Mouse (Mus musculus): ENCODE results near the gene Spcs2.
"Not testable (repeated sequence)": the region's sequence is repeated elsewhere in the genome, so short reads cannot be mapped to it uniquely, and the experiment has no call there.

Gene Spcs2

DNA sequence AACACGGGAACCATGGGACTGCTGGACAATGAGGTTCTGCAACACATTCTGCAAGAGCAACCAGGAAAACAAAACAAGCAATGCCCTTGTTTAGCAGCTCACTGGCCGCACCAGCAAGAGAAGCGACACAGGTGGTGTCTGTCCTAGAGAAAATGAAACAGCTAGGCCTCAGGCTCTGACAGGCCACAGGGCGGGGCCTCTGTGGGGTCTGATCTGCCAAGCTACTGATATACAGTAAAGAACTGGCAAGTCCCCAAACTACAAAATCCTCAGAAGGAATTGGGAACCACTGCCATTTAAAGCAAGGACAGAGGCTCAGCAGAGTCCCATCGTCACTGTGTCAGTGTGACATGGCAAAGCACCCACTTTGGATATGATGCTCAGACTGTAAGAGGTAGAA lies 40.8 kb downstream of the Spcs2 start:
- DNase-seq: no peak

DNA sequence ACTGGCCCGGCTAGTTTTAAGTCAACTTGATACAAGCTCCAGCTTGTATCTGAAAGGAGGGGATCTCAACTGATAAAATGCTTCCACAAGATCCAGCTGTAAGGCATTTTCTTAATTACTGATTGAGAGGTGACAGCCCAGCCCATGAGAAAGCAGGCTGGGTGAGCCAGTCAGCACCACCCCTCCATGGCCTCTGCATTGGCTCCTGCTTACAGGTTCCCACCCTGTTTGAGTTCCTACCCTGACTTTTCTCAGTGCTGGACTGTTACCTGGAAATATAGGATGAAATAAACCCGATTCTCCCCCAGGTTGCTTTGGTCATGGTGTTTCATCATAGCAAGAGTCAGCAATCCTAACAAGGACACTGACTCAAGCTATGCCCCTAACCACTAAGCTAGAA lies 41.3 kb downstream of the Spcs2 start:
- no peak for DNase-seq

DNA sequence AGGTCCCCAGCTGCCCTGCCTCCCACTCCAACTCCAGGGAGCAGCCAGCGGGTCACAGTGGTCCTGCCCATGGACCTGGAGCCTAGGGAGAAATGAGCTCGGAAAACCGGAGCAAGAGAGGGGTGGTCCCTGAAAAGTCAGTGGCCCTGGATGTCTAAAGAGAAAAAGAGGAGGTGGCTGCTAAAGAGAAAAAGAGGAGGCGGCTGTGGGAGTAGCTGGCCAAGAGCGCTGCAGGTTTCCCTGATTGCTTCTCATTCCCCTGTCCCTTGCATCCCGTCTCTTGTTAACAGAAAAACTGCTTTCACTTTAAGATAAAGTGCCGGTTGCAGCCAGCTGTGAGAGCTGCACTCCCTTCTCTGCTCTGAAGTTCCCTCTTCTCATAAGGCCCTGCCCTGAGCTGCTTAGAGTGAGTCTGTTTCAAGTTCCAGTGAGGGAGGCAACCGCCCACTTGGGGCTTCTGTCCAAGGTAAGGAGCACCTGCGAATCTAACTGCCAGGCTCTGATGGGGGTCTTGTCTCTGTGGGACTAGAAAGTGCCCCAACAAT lies 45.0 kb downstream of the Spcs2 start:
- not testable (repeated sequence) for DNase-seq

GRCm38 (mm10) chr7:99813394-99813793 lies 49.9 kb downstream of the Spcs2 start:
- peak; percentile 13 for DNase-seq

- no peak for DNase-seq
Observed at GRCm38 (mm10) chr7:99811661-99812060, 51.6 kb downstream of the Spcs2 start.

GRCm38 (mm10) chr7:99810814-99811213 lies 52.4 kb downstream of the Spcs2 start:
- no peak for DNase-seq

DNA sequence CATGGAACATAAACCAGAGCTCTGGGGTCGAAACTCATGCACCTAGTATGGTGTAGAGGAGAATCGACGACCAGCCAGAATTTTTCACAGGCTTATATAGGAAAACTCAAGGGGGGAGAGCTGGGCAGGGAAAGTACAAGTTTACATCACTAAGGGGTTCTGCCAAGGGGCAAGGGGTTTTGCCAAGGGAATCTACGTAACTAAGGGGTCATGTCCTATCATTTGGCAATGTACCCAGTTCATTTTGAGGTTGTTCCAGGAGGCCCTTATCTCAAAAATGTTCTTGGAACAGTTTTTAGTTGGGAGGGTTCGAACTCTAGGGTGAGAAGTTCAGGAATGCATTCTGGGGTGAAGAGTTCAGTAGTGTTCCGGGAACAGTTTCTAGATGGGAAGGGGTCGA lies 56.2 kb downstream of the Spcs2 start:
- not testable (repeated sequence) for DNase-seq

DNA sequence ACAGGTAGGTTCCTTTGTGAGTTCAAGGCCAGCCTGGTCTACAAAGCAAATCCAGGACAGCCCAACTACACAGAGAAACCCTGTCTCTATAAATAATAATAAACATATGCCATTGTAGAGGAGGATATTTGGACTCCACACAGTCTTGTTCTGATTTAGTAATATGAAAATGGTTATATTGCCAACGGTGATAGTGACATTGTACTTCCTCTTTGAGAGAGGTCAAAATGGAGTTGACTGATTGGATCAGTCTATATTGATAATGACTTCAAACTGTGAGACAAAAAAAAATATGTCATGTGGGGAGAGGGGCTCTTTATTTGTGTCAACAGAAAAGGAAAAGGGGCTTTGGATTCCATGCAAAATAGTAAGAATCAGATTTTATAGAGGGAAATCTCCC lies 57.9 kb downstream of the Spcs2 start:
- no peak for DNase-seq

GRCm38 (mm10) chr7:99804033-99804432 lies 59.2 kb downstream of the Spcs2 start:
- not testable (repeated sequence) for DNase-seq

DNA sequence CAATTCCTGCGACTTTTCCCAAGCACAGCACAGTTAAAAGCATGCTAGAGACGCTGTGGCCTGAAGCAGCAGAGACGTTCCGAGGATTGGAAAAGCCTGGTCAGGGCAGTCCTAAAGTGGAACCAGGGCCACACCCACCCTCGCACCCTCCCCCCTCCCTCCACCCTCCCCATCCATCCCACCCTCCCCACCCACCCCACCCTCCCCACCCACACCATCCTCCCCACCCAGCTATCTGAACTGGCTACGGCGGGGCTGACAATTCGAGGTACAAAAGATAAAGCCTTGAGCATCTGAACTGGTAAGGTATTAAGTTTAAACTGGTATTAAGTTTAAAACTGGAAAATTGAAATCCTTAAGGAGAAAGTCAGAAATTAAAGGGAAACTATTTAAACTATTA lies 59.7 kb downstream of the Spcs2 start:
- DNase-seq: no peak

DNA sequence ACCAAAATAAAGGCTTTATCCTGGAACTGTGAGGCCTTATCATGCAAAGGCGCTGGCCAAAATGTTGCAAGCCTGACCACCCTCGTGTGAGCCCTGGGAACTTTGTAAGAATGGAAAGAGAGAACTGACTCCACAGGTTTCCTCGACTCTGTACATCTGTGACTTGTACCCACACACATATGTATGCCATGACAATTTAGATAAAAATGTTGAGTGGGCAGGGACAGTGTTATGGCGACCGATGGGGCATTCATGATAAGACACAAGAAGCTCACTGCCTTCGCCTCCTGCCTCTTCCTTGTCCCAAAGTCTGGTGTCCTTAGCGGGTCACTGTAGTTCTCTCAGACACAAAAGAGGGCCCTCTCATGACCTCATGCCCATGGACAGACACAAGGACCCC lies 64.1 kb downstream of the Spcs2 start:
- DNase-seq: no peak

- peak; percentile 75 for DNase-seq
Observed at GRCm38 (mm10) chr7:99797911-99798647, 65.2 kb downstream of the Spcs2 start.

DNA sequence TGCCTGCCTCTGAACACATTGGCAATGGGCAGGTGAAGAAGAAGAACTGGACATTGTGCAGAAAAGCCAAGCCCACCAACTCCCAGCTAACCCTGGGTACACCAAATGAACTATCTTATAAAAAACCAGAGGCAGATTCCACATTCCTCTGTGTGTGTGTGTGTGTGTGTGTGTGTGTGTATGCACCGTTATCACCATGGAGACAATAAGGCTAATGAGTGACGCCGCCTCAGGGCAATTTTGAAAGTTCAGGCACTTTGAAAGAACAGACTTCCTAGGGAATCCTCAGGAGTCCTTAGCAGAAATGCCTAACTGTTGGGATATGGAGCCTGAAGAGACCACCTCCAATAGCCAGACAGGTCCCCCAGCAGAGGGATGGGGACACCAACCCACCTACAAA lies 66.0 kb downstream of the Spcs2 start:
- DNase-seq: no peak

DNA sequence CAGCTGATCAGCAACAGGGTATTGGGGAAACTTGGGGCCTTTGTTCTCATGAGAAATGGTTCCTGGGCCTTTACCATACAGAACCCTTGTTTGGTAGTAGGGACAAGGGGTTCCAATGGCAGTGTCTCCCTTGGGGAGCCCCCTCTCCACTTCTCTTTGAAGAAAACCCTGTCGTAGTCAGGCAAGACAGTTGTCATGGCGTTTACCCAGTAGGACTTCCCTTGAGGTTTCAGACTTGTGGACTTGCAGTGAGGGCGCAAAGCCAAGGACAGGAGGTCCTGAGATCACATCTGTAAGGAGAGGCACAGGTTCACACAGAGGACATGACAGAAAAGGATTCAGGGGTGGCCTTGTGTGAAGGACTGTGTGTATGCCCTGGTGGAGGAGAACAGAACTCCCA lies 66.8 kb downstream of the Spcs2 start:
- DNase-seq: peak; percentile 2

DNA sequence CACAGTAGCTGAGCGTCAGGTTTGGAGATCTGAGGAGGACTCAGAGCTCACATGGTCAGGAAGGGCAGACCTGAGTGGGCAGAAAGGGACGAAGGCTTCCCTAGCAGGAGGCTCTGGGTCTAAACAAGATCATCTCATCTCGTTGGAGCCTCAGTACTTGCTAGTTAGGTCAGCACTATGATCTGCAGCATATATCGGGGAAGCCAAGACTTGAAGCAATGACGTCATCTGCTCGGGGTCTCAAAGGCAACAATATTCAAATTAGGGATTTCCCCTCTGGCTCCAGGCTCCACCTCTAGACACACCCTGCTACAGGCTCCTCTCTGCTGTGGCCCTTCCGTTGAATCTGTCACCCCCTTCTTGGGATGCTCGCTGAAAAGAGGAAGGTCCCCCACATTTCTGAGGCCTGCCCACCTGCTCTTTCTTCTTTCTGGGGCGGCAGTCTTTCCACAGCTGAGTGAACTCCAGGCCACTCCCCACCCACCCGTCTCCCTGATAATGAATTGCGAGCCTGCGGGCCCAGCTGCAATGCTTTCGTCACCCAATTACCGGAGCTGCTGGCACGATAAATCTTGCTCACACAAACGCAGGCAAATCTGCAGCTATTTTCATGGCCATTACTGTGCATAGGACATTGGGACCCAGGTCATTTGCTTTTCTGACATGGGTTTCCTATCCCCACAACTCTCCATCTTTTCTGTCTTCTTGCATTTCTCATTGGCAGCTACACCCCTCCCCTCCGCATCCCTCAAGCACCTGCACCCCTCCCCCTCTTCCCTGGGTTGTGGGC lies 67.9 kb downstream of the Spcs2 start:
- peak; percentile 2 for DNase-seq

DNA sequence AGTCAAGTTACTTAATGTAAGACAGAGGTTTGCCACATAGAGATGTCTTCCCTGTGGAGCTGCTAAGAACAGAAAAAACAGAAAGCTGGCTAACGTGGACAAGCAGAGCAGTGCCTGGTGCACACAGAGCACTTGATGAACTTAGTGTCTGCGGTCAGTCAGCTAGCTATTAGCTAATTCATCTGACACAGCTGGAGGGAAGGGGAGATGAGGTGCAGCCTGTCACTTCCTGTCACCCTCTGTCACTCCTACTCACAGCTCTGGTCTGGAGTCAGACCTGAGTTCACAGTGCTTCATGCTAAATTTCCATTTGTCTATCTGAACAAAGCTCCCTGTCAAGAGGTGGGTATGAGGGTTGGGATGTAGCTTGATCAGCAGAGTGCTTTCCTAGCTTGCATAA lies 69.2 kb downstream of the Spcs2 start:
- no peak for DNase-seq

DNA sequence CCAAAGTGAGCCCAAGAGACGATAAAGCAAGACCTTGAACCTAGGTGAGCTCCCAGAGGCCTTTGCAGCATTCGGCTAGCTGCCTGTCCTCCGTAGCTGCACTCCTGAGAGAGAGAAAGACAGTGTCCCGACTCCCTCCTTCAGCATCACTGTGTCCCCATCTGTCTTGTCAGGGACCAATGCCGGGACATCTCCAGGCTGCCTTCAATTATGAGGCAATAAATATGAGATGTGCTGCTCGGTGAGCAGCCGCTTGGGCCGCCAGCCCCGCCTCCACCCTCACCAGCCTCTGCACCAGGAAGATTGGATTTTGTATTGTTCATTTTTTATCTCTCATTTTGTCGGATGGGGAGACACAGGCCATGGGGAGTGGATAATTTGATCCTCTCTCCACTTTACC lies 72.4 kb downstream of the Spcs2 start:
- no peak for DNase-seq

DNA sequence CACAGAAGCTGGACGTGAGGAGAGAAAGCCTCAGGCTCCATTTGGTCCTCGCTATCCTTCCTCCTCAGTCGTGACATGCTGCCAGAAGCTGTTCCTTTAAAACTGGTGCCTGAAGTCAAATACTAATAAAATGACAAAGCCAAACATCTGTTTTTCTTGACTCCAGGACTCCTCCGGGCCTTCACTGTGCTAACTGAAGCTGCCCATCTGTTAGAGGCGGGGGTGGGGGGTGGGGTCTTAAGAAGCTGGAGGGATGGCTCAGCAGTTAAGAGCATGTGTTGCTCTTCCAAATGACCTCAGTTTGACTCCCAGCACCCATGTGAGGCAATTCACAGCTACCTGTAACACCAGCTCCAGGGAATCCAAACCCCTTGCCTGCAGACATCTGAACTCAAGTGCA lies 74.7 kb downstream of the Spcs2 start:
- DNase-seq: no peak

GRCm38 (mm10) chr7:99787935-99788334 lies 75.3 kb downstream of the Spcs2 start:
- no peak for DNase-seq
